Mouse (Mus musculus) C2C12 (cell line): ENCODE measurements around the gene Fto. TPM values are rescaled to one million over a fixed set of nuclear protein-coding genes. Genes with fewer than 3 reads are reported as not detected.

Source experiments
- H3K27me3 ChIP-seq: one replicate; pipeline ENCODE4 v1.6.1; 2011; ENCODE audit not compliant: control insufficient read depth, insufficient read depth, insufficient read length
- H3K36me3 ChIP-seq: one replicate; pipeline ENCODE4 v1.6.1; 2011; ENCODE audit not compliant: control insufficient read depth, insufficient read depth
- H3K4me3 ChIP-seq: one replicate; pipeline ENCODE4 v1.5.1; 2011; ENCODE audit warnings: mild to moderate bottlenecking, control low read depth; ENCODE audit not compliant: poor library complexity, insufficient read depth, severe bottlenecking
- H3K79me2 ChIP-seq: one replicate; pipeline ENCODE4 v1.6.1; 2011; ENCODE audit not compliant: control insufficient read depth, insufficient read depth
- H3K79me3 ChIP-seq: one replicate; pipeline ENCODE4 v1.6.1; 2011; ENCODE audit warnings: low read depth, control low read depth
- H3ac ChIP-seq: one replicate; pipeline ENCODE3; 2011; ENCODE audit warnings: low read depth; ENCODE audit not compliant: control insufficient read depth, insufficient read length
- CEBPB ChIP-seq: IDR thresholded peaks from one replicate; pipeline ENCODE4 v1.6.1; 2011; ENCODE audit warnings: low read depth, mild to moderate bottlenecking, control low read depth, moderate library complexity
- CTCF ChIP-seq: IDR thresholded peaks from one replicate; pipeline ENCODE4 v1.5.1; 2011; ENCODE audit not compliant: control insufficient read depth, insufficient read depth, insufficient read length
- FOSL1 ChIP-seq: IDR thresholded peaks from one replicate; pipeline ENCODE4 v1.8.0; 2011; ENCODE audit warnings: mild to moderate bottlenecking, low read length; ENCODE audit not compliant: poor library complexity, insufficient read depth, severe bottlenecking
- MAX ChIP-seq: IDR thresholded peaks from one replicate; pipeline ENCODE4 v1.6.1; 2011; ENCODE audit warnings: mild to moderate bottlenecking, control low read depth
- MYOD1 ChIP-seq: IDR thresholded peaks from one replicate; pipeline ENCODE4 v1.6.1; 2011; ENCODE audit warnings: low read depth; ENCODE audit not compliant: control insufficient read depth, insufficient read length
- MYOG ChIP-seq: IDR thresholded peaks from one replicate; pipeline ENCODE4 v1.6.1; 2011; ENCODE audit not compliant: control insufficient read depth, insufficient read length; ENCODE audit errors: extremely low read depth
- USF1 ChIP-seq: IDR thresholded peaks from one replicate; pipeline ENCODE4 v1.6.1; 2011; ENCODE audit warnings: low read depth, mild to moderate bottlenecking, control low read depth, moderate library complexity
- polyA plus RNA-seq: library from polyadenylated mRNA; unstranded; fragments of >200 nt; fragmentation: generic; extraction: Trizol; gene quantifications from one replicate; pipeline ENCODE4 v1.2.1, GENCODE M21; 2012; ENCODE audit warnings: missing spikeins

Fto gene
- polyA plus RNA-seq, 1 experiment = 39.1 TPM

DNA sequence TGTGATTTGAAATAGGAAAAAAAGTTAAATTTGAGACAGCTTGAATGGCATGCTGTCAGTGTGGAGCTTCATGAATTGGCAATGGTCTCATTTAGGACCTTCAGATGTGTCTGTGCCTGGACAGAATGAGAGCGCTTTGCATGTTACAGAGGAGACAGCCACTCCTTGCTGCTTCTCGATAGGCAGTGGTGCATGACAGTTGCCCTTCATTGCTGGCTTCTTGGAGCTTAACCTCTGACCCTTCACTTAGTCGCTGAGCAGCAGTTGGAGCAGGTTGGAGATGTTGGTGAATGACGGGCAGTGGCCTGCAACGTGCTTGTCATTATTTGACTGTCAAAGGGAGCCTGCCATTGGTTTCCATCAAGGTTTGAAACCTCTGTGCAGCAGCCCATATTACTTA lies 28.9 kb downstream of the Fto start:
- Histone ChIP-seq H3K79me3 (peaks cover 31% of the 10 kb centered on the region), H3K27me3 (no peaks in the 10 kb centered on the region)

DNA sequence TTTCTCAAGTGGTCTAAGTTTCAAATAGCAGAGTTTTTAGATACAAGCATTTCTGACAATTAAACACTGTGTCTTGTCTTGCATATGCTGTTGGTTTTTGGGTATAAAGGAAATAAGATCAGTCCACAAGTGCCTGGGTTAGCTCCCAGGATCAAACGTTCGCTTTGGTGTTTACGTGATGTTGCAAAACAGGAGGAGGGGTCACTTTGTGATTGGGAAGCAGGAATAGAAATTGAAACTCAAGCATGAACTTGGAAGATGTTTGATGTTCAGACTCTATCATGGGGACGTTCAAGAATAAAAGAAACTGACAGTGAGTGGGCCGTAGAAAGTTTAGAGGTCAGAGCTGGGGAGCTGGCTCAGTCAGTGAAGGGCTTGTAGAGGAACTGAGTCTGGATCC lies 29.5 kb downstream of the Fto start:
- peaks cover 26% of the 10 kb centered on the region for H3K79me3 ChIP-seq
- TF ChIP-seq CTCF = no peak
- TF ChIP-seq CEBPB = no peak
- no peak for TF ChIP-seq USF1
- no peak for TF ChIP-seq MAX
- no peak for TF ChIP-seq MYOD1
- no peak for TF ChIP-seq FOSL1
- no peak for TF ChIP-seq MYOG
- H3K27me3 ChIP-seq = no peaks in the 10 kb centered on the region
- no peaks in the 10 kb centered on the region for H3K36me3 ChIP-seq
- H3K4me3 ChIP-seq = no peak overlapping the region
- peaks cover 87% of the 10 kb centered on the region for H3K79me2 ChIP-seq
- no peak overlapping the region for H3ac ChIP-seq

More for the DNA sequence above, 28.9 kb downstream of the Fto start:
- no peak overlapping the region for H3ac ChIP-seq
- H3K36me3 ChIP-seq = no peaks in the 10 kb centered on the region
- no peak for TF ChIP-seq USF1
- TF ChIP-seq CTCF = no peak
- no peak for TF ChIP-seq MYOG
- no peak for TF ChIP-seq MYOD1
- TF ChIP-seq CEBPB = no peak
- no peak for TF ChIP-seq MAX
- no peak for TF ChIP-seq FOSL1
- no peak overlapping the region for H3K4me3 ChIP-seq
- H3K79me2 ChIP-seq = peaks cover 87% of the 10 kb centered on the region

DNA sequence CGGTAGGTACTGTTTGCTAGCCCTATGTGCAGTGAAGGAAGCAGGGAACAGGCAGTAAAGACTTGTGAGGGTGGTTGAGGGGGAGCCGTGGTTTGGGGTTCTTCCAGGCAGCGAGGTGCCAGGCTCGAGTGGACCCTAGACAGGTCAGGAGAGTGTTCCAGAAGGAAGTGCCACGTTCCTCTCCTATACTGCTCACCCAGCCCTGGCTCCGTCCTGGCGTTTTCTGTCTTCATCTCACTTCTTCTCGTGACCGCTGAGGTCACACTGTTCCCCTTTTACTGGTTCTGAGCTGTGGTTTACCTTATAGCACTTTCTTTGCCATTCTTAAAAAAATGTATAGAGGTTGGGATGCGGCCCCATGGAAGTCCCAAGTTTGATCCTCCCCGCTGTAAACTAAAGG lies 31.3 kb downstream of the Fto start:
- H3K79me3 ChIP-seq = peaks cover 27% of the 10 kb centered on the region
- no peak overlapping the region for H3ac ChIP-seq
- peaks cover 2% of the 10 kb centered on the region for H3K36me3 ChIP-seq
- H3K27me3 ChIP-seq = no peaks in the 10 kb centered on the region
- H3K4me3 ChIP-seq = no peak overlapping the region
- no peak for TF ChIP-seq CEBPB
- no peak for TF ChIP-seq CTCF
- TF ChIP-seq MYOG = no peak
- no peak for TF ChIP-seq FOSL1
- TF ChIP-seq MYOD1 = no peak
- peaks cover 80% of the 10 kb centered on the region for H3K79me2 ChIP-seq

DNA sequence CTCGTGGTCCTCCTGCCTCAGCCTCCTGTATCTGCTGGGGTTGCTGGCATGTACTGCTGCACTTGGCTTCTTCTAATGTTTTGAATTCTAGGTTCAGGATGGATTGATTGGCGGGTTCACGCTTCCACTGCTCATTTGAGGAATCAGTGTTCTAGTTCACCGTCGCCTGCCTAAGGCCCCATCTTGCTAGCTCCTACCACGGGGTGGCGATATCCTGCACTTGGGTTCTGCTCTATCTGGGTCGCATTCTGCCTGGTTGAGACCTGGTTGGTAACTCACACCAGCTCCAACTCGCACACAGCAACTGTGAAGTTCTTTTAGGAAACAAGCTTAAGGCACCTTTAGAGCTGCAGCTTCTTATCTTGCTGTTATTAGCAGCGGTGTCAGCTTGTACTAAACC lies 33.8 kb downstream of the Fto start:
- Histone ChIP-seq H3K36me3 (peaks cover 6% of the 10 kb centered on the region), H3ac (no peak overlapping the region), H3K79me2 (peaks cover 77% of the 10 kb centered on the region), H3K4me3 (no peak overlapping the region), H3K27me3 (no peaks in the 10 kb centered on the region), H3K79me3 (peaks cover 19% of the 10 kb centered on the region)
- no peak for TF ChIP-seq MYOD1
- no peak for TF ChIP-seq USF1
- TF ChIP-seq CTCF = no peak
- no peak for TF ChIP-seq MYOG
- TF ChIP-seq CEBPB = no peak
- no peak for TF ChIP-seq FOSL1
- TF ChIP-seq MAX = no peak

DNA sequence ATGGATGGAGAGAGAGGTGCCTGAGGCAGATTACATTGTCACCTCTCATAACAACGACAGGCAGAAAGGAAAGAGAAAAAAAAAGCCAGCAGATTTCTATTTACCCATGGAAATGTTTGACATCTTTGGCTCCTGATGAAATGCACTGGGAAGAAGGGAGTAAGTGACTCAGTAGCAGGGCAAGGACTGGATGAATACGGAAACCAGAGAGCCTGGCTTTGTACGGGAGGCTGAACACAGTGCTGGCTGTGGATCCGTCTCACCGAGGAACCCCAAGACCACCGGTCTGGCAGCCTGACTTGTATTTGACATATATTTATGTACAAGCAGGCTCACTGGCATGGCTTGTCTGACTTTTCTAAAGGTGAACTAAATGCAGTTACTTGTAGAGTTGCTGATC lies 34.3 kb downstream of the Fto start:
- no peak overlapping the region for H3ac ChIP-seq
- no peak overlapping the region for H3K4me3 ChIP-seq
- TF ChIP-seq MAX (no peak), MYOD1 (no peak), CEBPB (no peak), USF1 (no peak), MYOG (no peak), FOSL1 (no peak), CTCF (no peak)
- peaks cover 77% of the 10 kb centered on the region for H3K79me2 ChIP-seq
- H3K27me3 ChIP-seq = no peaks in the 10 kb centered on the region
- peaks cover 21% of the 10 kb centered on the region for H3K79me3 ChIP-seq
- H3K36me3 ChIP-seq = peaks cover 6% of the 10 kb centered on the region

DNA sequence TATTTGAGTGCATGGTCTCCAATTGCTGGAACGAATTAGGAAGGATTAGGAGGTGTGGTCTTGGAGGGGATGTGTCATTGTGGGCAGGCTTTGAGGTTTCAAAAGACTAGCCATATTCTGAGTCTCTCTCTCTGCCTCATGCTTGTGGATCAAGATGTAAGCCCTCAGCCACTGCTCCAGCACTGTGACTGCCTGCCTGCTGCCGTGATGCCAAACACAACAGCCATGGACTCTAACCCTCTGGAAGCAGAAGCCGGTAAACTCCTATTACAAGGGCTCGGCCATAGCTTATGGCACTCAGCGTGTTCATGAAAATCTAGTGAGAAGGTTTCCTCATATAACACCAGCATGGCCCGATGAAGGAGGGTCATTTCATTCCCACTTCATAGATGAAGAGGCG lies 36.5 kb downstream of the Fto start:
- H3K79me3 ChIP-seq = peaks cover 23% of the 10 kb centered on the region
- TF ChIP-seq MYOD1 (no peak), MYOG (no peak), CEBPB (no peak), MAX (no peak), CTCF (no peak), USF1 (no peak)
- H3K4me3 ChIP-seq = no peak overlapping the region
- no peak overlapping the region for H3ac ChIP-seq
- no peaks in the 10 kb centered on the region for H3K27me3 ChIP-seq
- peaks cover 6% of the 10 kb centered on the region for H3K36me3 ChIP-seq
- peaks cover 76% of the 10 kb centered on the region for H3K79me2 ChIP-seq
